Mouse (Mus musculus) forebrain, embryonic 11.5 days (tissue): Measurements from ENCODE around the gene Nr2e3. TPM values are rescaled to one million over a fixed set of nuclear protein-coding genes. Genes with fewer than 3 reads are reported as not detected.

Source experiments
- ATAC-seq: fragments of 200-750 bp; cut with Nextera tagmentation; replicated peaks from 2 replicates; pipeline ENCODE4 v1.8.0; 2017; ENCODE audit warnings: moderate TSS enrichment; ENCODE audit not compliant: low FRiP score
- DNase-seq: peaks from one replicate; pipeline ENCODE4 v3.0.0-alpha.2; 2017; ENCODE audit warnings: low spot score
- H3K27ac ChIP-seq: fragments of 300-500 bp; sonication (generic); 2 replicates; pipeline ENCODE4 v1.5.1; 2014; ENCODE audit warnings: low read depth, low read length
- H3K27me3 ChIP-seq: fragments of 300-500 bp; sonication (generic); 2 replicates; pipeline ENCODE4 v1.6.1; 2014; ENCODE audit warnings: mild to moderate bottlenecking, low read length, mixed read lengths; ENCODE audit not compliant: control insufficient read depth, insufficient read depth
- H3K36me3 ChIP-seq: fragments of 300-500 bp; sonication (generic); 2 replicates; pipeline ENCODE4 v1.6.1; 2014; ENCODE audit warnings: mild to moderate bottlenecking, low read length, moderate library complexity, mixed read lengths; ENCODE audit not compliant: control insufficient read depth, insufficient read depth
- H3K4me1 ChIP-seq: fragments of 300-500 bp; sonication (generic); replicated peaks from 2 replicates; pipeline ENCODE4 v1.6.1; 2014; ENCODE audit warnings: low read length, mixed read lengths; ENCODE audit not compliant: control insufficient read depth, insufficient read depth
- H3K4me2 ChIP-seq: fragments of 300-500 bp; sonication (generic); 2 replicates; pipeline ENCODE4 v1.6.1; 2014; ENCODE audit warnings: low read depth, mild to moderate bottlenecking, low read length, moderate library complexity, mixed read lengths; ENCODE audit not compliant: severe bottlenecking
- H3K4me3 ChIP-seq: fragments of 300-500 bp; sonication (generic); 2 replicates; pipeline ENCODE4 v1.5.1; 2014; ENCODE audit warnings: low read depth, low read length
- H3K9ac ChIP-seq: fragments of 300-500 bp; sonication (generic); 2 replicates; pipeline ENCODE4 v1.6.1; 2014; ENCODE audit warnings: low read length
- H3K9me3 ChIP-seq: fragments of 300-500 bp; sonication (generic); 2 replicates; pipeline ENCODE4 v1.6.1; 2016; ENCODE audit warnings: low read length, mixed read lengths; ENCODE audit not compliant: control insufficient read depth
- WGBS: fragments of 180-500 bp; shearing (Covaris S2); extraction: QIAGEN DNeasy Blood & Tissue Kit; methylation state at CpG from one replicate; pipeline ENCODE4 v1.1.7; 2014; 5-methylcytosine and 5-hydroxymethylcytosine counted together
- polyA plus RNA-seq: library from polyadenylated mRNA; unstranded; fragments of >200 nt; fragmentation: Nextera tagmentation; extraction: Ambion mirVana; gene quantifications from 2 replicates; pipeline ENCODE4 v1.2.1, GENCODE M21; 2014

Gene Nr2e3
- polyA plus RNA-seq, 1 experiment from 2014 or later: not detected

DNA sequence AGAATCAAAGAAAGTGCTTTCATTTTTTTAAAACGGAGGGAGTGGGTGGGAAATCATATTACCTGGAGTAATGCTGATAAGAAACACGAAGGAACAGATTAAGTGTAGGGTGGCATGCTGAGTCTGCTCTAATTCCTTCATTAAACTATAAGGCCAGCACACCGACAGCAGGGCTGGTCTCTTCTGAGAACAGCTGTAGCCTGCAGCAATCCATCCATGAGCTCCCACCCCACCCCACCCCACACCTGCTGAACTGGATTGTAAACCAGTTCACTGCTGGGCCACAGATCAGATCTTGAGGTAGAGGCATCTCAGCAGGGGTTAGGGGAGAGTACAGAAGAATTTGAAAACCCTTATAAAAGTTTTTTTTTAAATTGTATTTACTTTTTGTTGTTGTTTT is 5.3 kb downstream of the Nr2e3 start:
- Histone ChIP-seq H3K9ac (no peak overlapping the region), H3K4me2 (no peak overlapping the region), H3K27ac (no peak overlapping the region), H3K4me1 (no peaks in the 10 kb centered on the region), H3K27me3 (no peaks in the 10 kb centered on the region), H3K36me3 (no peaks in the 10 kb centered on the region), H3K9me3 (no peaks in the 10 kb centered on the region), H3K4me3 (no peak overlapping the region)
- no peak for ATAC-seq
- DNase-seq: no peak
- WGBS: 59% methylated on average over 3 of the region's 3 CpGs

- Histone ChIP-seq H3K9ac (no peak overlapping the region), H3K4me2 (no peak overlapping the region), H3K27me3 (no peaks in the 10 kb centered on the region), H3K36me3 (no peaks in the 10 kb centered on the region), H3K4me3 (no peak overlapping the region), H3K27ac (no peak overlapping the region), H3K9me3 (no peaks in the 10 kb centered on the region), H3K4me1 (no peaks in the 10 kb centered on the region)
- DNase-seq (no peak), ATAC-seq (no peak)
- WGBS: 86% methylated on average over 7 of the region's 7 CpGs
These were observed 6.9 kb downstream of the Nr2e3 start for GRCm38 (mm10) chr9:59953556-59953955.

GRCm38 (mm10) chr9:59952515-59953070 is 7.9 kb downstream of the Nr2e3 start:
- Histone ChIP-seq H3K4me1 (no peaks in the 10 kb centered on the region), H3K27me3 (no peaks in the 10 kb centered on the region), H3K9ac (no peak overlapping the region), H3K4me2 (no peak overlapping the region), H3K4me3 (no peak overlapping the region), H3K27ac (no peak overlapping the region), H3K9me3 (no peaks in the 10 kb centered on the region), H3K36me3 (no peaks in the 10 kb centered on the region)
- DNase-seq: no peak
- WGBS: 58% methylated on average over 8 of the region's 8 CpGs
- ATAC-seq: no peak

DNA sequence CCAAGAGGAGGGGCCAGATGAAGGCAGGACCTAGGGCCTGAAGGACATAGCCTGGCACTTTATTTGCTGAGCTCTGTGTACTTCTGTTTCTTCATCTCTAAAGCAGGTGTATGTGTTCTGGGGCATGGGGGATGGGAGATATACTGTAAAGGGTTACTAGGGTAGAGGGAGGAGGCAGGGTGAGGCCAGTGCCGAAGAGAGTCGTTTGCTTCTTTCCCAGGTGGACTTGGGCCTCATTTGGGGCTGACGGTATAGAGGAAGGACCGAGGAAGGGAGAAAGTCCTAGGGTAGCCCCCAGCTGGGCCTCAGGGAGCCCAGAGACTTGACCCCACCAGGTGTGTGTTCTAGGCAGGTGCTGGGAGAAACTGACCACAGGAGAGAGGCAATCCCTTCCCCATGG is 8.5 kb downstream of the Nr2e3 start:
- H3K4me3 ChIP-seq: no peak overlapping the region
- H3K27ac ChIP-seq: no peak overlapping the region
- no peaks in the 10 kb centered on the region for H3K4me1 ChIP-seq
- WGBS: 72% methylated on average over 4 of the region's 4 CpGs
- DNase-seq: no peak
- no peaks in the 10 kb centered on the region for H3K36me3 ChIP-seq
- H3K27me3 ChIP-seq: no peaks in the 10 kb centered on the region
- no peak for ATAC-seq
- no peak overlapping the region for H3K9ac ChIP-seq
- H3K4me2 ChIP-seq: no peak overlapping the region
- no peaks in the 10 kb centered on the region for H3K9me3 ChIP-seq

- H3K4me1 ChIP-seq: no peaks in the 10 kb centered on the region
- no peaks in the 10 kb centered on the region for H3K27me3 ChIP-seq
- H3K27ac ChIP-seq: no peak overlapping the region
- no peak for ATAC-seq
- H3K9me3 ChIP-seq: no peaks in the 10 kb centered on the region
- H3K4me2 ChIP-seq: no peak overlapping the region
- DNase-seq: peak; percentile 30
- 88% methylated on average over 9 of the region's 9 CpGs for WGBS
- no peaks in the 10 kb centered on the region for H3K36me3 ChIP-seq
- H3K9ac ChIP-seq: no peak overlapping the region
- H3K4me3 ChIP-seq: no peak overlapping the region
These were observed 9.3 kb downstream of the Nr2e3 start for GRCm38 (mm10) chr9:59951001-59951750.

DNA sequence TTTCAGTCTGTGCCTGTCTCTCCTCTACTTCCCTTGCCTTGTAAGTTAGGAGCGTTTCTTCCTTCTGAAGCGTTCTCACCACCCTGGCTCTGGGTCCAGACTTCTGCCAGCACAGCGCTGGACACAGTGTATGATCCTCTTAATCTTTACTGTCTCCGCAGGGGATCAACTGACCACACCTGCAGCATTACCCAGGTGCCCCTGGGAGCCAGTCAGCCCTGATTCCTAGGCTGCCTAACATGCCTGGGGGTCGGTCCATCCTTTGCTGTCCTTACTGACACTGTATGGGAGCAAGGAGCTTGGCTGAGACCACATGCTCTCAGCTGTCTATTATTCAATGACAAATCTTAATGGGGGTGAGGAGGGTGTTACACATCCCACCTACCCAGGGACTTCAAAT is 10.5 kb downstream of the Nr2e3 start:
- DNase-seq (no peak), ATAC-seq (no peak)
- Histone ChIP-seq H3K27ac (no peak overlapping the region), H3K4me3 (no peak overlapping the region), H3K9ac (no peak overlapping the region), H3K27me3 (no peaks in the 10 kb centered on the region), H3K4me1 (no peaks in the 10 kb centered on the region), H3K4me2 (no peak overlapping the region), H3K9me3 (no peaks in the 10 kb centered on the region), H3K36me3 (no peaks in the 10 kb centered on the region)
- WGBS: 85% methylated on average over 5 of the region's 5 CpGs

GRCm38 (mm10) chr9:59949511-59949910 is 10.9 kb downstream of the Nr2e3 start:
- ATAC-seq (no peak), DNase-seq (no peak)
- WGBS: 85% methylated on average over 6 of the region's 6 CpGs
- Histone ChIP-seq H3K9me3 (no peaks in the 10 kb centered on the region), H3K4me3 (no peak overlapping the region), H3K4me2 (no peak overlapping the region), H3K4me1 (no peaks in the 10 kb centered on the region), H3K27me3 (no peaks in the 10 kb centered on the region), H3K36me3 (no peaks in the 10 kb centered on the region), H3K9ac (no peak overlapping the region), H3K27ac (no peak overlapping the region)

DNA sequence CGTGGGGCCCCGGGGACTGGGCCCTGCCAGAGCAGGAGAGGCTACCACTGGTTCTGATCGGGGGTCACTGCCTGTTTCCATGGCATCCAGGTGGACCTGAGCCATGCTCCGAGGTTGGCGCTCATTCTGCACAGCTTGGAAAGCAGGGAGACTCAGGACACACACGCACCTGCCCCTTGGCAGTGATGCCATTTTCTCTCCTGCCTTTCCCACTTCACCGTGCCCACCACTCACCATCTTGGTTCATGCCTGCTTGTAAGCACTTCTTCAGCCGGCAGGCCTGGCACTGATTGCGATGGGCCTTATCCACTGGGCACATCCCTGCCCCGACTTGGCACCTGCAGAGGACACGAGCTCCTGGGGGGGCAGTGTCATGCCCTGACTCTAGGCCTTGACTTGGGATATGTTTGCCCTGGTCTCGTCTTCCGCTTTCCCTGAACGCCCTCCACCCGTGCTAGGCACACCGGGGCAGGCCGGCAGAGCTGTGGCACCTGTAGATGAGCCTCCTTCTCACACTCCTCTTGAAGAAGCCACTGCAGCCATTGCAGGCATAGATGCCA is 11.7 kb downstream of the Nr2e3 start:
- no peaks in the 10 kb centered on the region for H3K27me3 ChIP-seq
- DNase-seq: no peak
- no peak overlapping the region for H3K4me3 ChIP-seq
- no peak overlapping the region for H3K9ac ChIP-seq
- no peaks in the 10 kb centered on the region for H3K4me1 ChIP-seq
- no peak for ATAC-seq
- no peak overlapping the region for H3K27ac ChIP-seq
- no peaks in the 10 kb centered on the region for H3K9me3 ChIP-seq
- no peak overlapping the region for H3K4me2 ChIP-seq
- no peaks in the 10 kb centered on the region for H3K36me3 ChIP-seq
- WGBS: 93% methylated on average over 17 of the region's 17 CpGs

- H3K4me3 ChIP-seq: no peak overlapping the region
- H3K4me1 ChIP-seq: no peaks in the 10 kb centered on the region
- H3K36me3 ChIP-seq: no peaks in the 10 kb centered on the region
- no peak overlapping the region for H3K27ac ChIP-seq
- no peak overlapping the region for H3K9ac ChIP-seq
- no peaks in the 10 kb centered on the region for H3K9me3 ChIP-seq
- no peak overlapping the region for H3K4me2 ChIP-seq
- 84% methylated on average over 8 of the region's 8 CpGs for WGBS
- no peak for ATAC-seq
- no peak for DNase-seq
- H3K27me3 ChIP-seq: no peaks in the 10 kb centered on the region
These were observed 12.2 kb downstream of the Nr2e3 start for GRCm38 (mm10) chr9:59948226-59948625.
